Mouse (Mus musculus): ENCODE results near the gene Cdk15.

Cdk15 gene

DNA sequence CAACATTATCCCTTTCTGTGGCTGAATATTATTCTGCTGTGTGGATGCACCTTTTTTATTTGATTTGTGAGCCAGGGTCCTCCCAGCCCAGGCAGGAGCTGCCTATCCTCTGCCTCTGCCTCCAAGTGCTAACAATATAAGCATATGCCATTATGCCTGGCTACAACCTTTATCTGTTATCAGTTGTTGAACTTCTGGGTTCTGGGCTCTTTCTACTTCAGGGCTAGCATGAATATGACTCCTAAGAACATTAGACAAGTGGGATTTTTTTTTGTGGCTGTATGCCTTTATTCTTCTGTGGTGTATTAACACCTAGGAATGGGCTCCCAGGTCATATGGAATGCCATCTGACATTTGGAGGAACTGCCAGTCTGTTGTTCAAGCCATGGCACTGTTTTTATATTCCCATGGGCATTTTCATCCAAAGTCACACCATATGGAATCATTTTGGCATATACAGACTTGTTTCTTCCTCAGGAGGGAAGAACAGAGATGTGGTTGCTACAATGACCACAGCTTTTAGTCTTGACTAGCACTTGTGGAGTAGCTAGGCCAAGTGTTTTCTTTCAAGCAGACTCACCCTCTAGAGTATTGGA, 113.7 kb downstream of the Cdk15 start:
- no peak for DNase-seq (ENCODE audit: low spot score in 2 of 2)

DNA sequence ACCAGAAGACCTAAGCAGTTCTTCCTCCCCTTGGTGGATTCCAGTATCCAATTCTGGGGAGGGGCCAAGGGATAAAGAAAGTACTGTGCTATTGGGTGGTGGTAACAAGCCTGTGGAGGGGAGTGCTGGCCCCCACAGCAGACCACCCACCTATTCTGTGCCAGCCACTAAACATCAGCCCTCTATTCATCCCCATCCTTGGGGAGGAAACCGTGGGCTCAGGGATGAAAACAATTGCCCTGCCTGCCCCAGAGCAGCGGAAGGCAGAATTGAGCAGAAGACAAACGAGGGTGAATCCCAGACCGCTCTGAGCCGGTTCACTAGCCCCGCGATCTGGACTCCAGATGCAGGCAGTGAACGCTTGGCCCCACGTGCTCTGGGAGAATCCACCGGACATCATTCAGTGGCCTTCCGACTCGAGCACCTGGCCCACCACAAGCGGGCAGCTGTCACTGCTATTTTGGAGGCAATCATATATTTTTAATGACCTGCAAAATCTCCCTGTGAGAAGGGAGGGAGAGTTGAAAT, 119.4 kb downstream of the Cdk15 start:
- DNase-seq (ENCODE audit: low spot score in 2 of 2): no peak

DNA sequence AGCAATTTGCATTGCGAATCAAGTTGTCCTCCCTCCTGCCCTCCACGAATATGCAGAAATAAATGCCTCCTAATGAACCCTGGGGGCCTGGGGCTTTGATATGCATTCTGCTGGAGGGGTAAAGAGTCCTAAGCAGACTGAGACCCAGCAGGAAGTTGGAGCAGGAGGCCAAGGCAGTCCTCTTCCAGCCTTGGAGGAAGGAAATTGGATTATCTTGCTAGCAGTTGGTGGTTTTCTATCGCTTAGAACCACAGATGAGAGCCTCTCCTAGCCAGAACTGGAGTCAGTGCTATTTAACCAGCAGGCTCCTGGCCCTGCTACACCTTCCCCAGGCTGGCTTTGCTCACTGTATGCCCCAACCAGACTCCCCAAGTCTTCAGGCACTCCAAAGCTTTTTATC, 119.9 kb downstream of the Cdk15 start:
- DNase-seq (ENCODE audit: low spot score in 2 of 2): no peak

DNA sequence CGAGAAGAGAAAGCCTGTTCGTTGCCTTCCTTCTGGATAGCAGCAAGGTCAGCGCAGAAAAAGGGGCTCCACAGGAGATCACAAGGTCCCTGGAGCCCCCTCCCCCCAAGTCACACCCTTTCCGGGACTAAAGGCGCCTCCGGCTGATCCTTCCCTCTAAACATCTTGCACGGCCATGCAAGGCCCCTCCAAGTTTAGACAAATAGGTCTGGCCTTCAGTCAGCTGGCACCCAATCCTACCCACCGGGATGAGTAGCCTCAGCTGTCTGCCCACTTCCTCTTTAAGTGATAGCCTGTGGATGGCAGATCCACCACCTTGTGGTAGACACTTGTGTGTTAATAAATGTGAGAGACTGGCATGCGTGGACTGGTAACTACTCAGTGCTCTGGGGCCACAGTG, 120.6 kb downstream of the Cdk15 start:
- DNase-seq (ENCODE audit: low spot score in 2 of 2): no peak

DNA sequence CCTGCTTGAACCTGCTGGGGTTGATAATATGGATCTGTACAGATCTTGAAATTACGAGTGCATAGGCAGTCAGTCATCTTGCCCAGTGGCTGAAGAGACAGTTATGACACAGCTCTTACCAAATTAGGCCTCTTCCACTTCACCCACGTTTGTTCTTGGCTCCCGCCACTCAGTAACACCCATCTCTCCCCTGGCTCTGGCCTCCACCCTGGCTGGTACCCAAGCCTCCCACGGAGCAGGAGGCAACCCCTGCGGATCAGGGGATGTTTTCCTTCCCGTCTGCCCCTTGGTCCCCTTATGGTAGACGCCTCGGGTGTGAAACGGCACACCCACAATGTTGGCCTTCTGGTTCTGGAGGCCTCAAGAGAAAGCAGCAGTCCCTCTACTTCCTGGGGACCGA, 124.2 kb downstream of the Cdk15 start:
- no peak for DNase-seq (ENCODE audit: low spot score in 2 of 2)

DNA sequence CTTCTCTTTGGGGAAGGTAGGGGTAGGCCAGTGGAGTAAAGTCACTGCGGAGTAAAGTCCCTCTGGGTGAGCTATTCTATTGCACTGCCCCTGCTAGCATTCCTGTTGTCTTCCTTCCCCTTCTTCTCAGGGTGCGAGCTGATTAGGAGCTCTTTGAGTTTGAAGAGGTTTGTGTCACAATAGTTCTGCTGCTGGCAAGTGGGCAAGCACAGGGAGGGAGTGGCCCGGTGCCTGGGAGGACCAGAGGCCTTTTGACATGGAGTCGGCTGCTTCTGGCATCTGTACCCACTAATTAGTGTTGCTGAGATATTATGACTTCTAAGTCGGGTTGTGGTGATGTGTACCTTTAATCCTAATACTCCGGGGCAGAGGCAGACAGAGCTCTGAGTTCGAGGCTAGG, 124.8 kb downstream of the Cdk15 start:
- no peak for DNase-seq (ENCODE audit: low spot score in 2 of 2)

DNA sequence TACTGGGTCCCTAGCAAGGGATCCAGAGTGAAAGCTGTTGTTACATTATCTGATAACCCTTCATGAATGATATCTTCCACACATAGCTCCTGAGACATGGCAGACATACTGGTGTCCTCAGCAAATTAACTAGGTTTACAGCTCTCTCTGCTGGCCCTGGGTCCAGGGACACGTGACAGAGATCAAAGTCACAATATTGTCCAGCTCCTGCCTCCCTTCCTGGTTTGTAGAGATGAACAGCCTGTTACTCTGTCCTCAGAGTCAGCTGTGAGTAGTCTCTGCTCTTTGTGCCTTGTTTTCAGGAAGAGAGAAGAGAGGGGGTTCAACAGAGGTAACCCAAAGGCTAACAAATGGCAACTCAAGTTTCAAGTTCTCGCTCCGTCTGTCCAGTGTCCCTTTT, 125.8 kb downstream of the Cdk15 start:
- no peak for DNase-seq (ENCODE audit: low spot score in 2 of 2)

DNA sequence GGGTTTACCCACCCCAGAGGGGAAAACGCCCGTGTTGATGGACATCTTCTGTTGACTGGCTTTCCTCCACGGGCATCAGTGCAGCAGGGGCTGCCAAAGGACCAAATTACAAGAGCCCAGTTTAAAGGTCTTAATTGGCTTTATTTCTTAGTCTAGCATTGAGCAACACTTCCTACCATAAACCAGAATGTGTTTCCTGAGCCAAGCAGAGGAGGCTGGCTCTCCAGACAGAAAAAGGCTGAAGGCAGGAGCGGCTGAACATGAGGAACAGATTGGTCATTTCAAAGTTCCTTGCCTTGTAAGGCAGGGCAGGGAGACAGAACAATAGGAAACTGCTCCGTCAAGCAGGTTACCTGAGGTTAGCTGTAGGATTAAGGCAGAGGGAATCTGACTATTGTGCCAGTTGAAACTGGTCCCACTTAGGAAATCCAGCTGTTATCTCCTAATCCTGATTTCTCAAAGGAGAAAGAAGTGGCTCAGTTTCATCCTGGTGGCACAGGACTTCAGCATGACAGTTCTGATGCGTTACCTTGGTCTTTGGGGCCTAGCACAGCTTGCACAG, 126.4 kb downstream of the Cdk15 start:
- DNase-seq (ENCODE audit: low spot score in 2 of 2): no peak

DNA sequence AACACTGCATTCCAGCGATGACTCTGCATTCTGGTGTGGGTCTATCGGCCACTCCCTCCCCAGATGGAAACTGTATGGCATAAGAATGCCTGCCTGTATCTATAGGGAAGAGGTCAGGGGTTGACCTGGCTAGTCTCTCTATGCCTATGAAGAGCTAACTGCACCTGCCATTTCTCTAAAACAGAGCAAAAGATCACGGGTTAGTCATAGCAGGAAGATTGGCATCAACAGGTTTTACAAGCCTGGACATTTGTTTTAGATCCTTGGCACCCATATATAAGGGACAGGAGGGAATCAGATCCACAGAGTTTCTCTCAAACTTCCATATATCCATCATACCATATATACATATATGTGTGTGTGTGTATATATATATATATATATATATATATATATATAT, 127.7 kb downstream of the Cdk15 start:
- DNase-seq (ENCODE audit: low spot score in 2 of 2): no peak

DNA sequence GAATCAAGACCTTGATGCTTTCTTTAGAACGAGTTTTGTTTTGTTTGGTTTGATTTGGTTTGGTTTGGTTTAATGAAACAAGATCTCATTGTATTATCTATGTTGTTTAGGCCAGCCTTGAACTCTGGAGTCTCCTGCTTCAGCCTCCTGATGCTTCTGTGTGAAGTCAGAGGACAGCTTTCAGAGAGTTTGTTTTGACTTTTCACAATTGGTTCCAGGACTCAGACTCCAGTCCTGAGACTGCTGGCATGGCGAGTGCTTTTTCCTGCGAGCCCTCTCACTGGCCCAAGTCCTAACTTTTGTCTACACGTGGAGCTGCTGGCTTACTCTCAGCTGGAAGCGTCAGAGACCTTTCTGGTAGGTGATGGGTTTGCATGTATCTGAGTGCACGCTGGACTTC, 128.9 kb downstream of the Cdk15 start:
- no peak for DNase-seq (ENCODE audit: low spot score in 2 of 2)

DNA sequence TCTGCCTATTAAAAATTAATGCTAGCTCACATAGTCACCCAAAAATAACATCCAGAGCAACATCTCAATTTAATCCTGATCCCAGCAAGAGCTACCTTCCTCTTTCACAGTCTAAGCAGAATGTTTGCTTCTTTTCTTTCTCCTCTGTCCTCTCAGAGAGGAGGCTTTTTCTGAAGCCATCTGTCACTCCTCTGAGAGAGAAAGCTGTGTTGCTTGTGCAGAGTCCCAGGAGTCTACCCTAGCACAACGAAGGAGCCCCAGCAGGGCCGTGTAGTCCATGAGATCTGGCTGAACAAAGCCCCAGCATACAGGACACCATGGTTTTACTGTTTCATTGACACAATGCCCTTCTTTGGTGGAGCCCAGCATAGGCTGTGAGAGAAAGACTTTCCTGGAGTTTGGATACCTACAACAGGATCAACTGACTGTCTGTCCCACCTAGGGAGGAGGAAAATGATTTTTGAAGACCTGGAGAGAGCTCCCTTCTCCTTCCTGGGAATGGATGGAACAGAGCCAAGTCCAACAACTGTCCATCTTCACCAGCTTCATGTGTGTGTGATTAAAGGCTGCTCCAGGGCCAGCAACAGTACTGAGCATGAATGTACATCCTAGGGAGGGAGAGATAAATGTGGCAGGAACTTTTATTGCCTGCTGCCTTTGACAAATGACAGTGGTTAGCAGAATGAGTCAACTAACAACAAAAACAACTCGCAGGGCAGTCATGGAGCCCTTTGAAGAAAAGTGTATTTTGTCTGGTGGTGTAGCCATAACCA, 131.0 kb downstream of the Cdk15 start:
- no peak for DNase-seq (ENCODE audit: low spot score in 2 of 2)

DNA sequence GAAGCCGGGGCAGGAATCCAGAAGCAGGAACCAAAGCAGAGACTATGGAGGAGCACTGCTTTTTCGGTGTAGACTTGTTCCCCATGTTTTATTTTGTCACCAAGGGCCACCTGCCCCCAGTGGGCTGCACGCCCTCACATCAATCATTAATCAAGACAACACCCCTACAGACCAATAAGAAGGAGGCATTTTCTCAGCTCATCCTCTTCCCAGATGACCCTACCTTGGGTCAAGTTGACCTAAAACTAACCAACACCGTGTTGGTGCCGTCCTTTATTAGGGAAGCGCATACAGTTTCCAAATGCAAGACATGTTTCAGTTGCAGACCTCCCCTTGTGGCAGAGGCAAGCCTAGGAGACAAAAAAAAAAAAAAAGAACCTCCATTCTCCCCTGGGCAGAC, 132.5 kb downstream of the Cdk15 start:
- DNase-seq (ENCODE audit: low spot score in 2 of 2): no peak

DNA sequence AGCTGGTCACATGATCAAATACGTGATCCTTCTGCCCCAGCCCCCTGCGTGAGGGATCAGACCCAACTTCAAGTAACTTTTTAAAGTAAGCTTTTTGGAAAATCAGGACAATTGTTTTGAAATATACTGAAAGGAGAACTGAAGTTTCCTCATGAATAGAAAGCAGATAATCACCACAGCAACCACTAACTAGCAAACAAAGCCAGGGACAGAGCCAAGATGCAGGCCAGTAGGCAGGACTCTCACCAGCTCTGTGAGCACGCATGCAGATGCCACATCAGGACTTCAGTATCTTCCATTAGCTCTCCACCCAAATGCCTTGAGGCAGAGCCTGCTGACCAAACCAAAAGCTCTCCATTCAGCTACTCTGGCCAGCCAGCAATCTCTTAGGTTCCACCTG, 135.0 kb downstream of the Cdk15 start:
- no peak for DNase-seq (ENCODE audit: low spot score in 2 of 2)

DNA sequence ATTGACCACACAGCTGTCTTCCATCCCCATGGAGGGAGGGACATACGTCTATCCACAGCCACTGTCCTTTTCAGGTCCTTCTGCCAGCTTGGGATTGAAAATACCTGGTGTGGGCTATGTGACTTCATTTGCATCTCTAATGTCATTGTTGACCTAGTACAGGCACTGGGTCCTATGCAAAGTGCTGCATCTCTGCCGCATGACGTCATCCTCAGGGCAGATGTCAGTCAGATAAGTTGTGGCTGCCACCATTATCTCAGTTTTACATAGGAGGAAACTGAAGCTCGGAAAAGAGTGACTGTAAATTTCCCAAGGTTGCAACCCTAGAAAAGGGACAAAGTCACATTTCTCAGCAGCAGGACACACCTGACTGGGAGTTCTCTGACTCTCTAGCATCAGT, 137.4 kb downstream of the Cdk15 start:
- DNase-seq (ENCODE audit: low spot score in 2 of 2): no peak

DNA sequence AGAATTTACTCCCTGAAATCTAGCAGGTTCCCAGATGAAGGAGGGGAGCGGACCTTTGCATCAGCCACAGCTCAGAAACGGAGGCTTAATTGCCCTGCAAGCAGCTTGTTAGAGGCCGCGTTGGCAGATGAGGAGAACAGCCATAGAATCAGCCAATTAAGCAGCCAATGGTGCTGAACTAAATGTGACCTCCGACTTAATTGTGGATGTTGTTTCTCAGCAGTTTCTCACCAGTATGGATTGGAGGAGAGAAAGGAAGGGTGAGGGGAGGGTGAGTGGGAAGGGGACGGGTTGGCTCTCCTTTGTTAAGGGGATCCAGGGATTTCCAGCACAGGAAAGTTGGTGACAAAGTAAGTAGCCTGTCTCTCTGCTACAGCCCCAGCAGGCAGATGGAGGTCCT, 137.9 kb downstream of the Cdk15 start:
- DNase-seq (ENCODE audit: low spot score in 2 of 2): no peak

DNA sequence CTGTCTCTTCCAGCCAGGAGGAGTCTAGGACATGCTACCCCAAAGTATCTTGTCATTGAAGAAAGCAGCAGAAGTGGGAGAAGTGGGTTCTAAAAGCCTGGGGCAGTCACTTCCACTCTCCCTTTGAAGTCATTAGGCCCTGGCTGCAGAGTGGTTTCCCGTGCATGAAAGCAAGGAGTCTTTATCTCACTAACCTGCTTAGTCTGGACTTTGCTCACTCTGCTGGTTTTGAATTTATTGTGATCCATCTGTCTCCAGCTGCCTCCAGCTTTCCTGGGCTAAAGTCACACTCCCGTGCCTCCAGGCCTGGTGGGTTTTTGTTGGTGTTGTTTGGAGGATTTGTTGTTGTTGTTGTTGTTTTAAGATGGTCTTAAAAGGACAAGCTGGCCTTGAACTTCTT, 139.3 kb downstream of the Cdk15 start:
- no peak for DNase-seq (ENCODE audit: low spot score in 2 of 2)

DNA sequence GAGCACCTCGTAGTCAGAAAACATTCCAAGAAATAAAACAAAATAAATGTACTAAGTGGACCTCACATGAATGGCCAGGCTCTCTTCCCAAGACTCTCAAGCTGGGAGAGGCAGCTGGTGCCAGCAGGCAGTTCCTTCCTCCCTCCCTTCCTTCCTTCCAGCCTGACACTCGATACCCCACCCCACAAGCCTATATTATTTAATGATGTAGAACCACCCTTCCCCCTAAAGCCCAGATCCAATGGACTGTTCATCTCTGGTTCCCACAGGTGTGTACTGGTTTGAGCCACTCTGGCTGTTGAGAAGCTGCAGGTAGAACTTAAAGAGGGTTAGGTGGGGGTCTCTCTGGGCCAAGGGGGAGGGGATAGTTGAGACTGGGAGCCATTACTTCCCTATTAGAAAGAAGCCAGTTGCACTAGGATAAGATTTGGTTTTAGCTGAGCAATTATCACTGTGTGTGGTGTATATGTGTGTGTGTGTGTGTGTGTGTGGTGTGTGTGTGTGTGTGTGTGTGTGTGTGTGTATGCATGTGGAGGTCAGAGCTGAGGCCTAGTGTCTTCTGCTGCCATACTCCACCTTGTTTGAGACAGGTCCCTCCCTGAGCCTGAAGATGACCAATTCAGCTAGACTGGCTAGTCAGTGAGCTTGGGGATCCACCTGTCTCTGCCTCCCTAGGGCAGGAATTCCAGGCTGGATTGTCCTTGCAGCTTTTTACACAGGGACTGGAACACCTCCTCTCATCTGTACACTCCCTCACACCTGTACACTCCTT, 143.0 kb downstream of the Cdk15 start:
- DNase-seq (ENCODE audit: low spot score in 2 of 2): no peak

DNA sequence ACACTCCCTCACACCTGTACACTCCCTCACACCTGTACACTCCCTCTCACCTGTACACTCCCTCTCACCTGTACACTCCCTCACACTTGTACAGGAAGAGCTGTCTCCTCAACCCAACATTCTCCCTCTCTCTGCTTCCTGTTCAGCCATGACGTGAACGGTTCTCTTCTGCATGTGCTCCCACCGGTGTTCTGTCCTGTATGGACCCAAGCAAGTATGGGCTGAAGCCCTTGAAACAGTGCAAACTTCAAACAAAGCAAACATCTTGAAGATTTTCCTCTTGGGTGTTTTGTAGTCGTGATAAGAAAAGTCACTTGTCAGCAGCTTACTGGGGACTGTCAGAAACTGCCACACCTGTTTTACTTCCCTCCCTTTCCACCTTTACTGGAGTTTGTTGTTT, 144.5 kb downstream of the Cdk15 start:
- DNase-seq (ENCODE audit: low spot score in 2 of 2): no peak

All from spleen, postnatal 10 days (tissue).